28 mouse cellular contexts compared by ENCODE assay signal in genomic region chr11:43032141-43032540, GRCm38 (mm10). TPM values are rescaled to one million over a fixed set of nuclear protein-coding genes. Genes with fewer than 3 reads are reported as not detected.
DNase-seq lines count a peak whose midpoint lies in the region; TF ChIP-seq lines count a peak whose summit lies in the region.
"Had no signal": no experiment of that assay in that cellular context is flagged by ENCODE, and none has a peak within 500 bp of the region (broad histone marks: within the 10 kb centered on the region; RNA-seq: fewer than 3 reads in every experiment).

No protein-coding gene starts in this region.

- dilution Hi-C loops in CH12.LX (cut with MboI; ENCODE audit: extremely low pct_ligation_motif_present, extremely low pct_unique_long_range_greater_than_20kb, low sequenced_read_pairs): no loop called here

- H3K27ac ChIP-seq in CH12.LX (ENCODE audit: insufficient read depth, low read depth): no peak overlapping the region
- H3K27ac ChIP-seq: embryonic facial prominence, embryonic 10.5 days; embryonic facial prominence, embryonic 12.5 days; forebrain, embryonic 13.5 days; forebrain, embryonic 15.5 days had no signal

- TF ChIP-seq RAD21 in CH12.LX (IDR thresholded peaks at IDR 0.05; ENCODE audit: low read depth, low read length): no peak

- H3K27me3 ChIP-seq in CH12.LX (replicated peaks): no peaks in the 10 kb centered on the region
- H3K27me3 ChIP-seq: embryonic facial prominence, embryonic 12.5 days; forebrain, embryonic 13.5 days; forebrain, embryonic 15.5 days had no signal

- peaks cover 2 to 5% of the 10 kb centered on the region in 2 experiments; a peak in 3 of 4 replicates for H3K4me1 ChIP-seq in CH12.LX (ENCODE audit: control insufficient read depth in 1 of 2, insufficient read depth in 2 of 2)
- H3K4me1 ChIP-seq: embryonic facial prominence, embryonic 10.5 days; embryonic facial prominence, embryonic 12.5 days; forebrain, embryonic 13.5 days; forebrain, embryonic 15.5 days had no signal

- no peaks in the 10 kb centered on the region for H3K79me2 ChIP-seq in CH12.LX (replicated peaks; ENCODE audit: control insufficient read depth, extremely low read depth, insufficient read depth, poor library complexity, severe bottlenecking)

- in situ Hi-C loops in CH12.LX (cut with MboI; ENCODE audit: low pct_ligation_motif_present, low pct_unique_long_range_greater_than_20kb, low sequenced_read_pairs): no loop called here

- DNase-seq in urinary bladder, postnatal 14 days (ENCODE audit: low spot score): peak; percentile 3
- no peak for DNase-seq in urinary bladder, postnatal 25 days (ENCODE audit: low spot score)
- DNase-seq in CH12.LX (ENCODE audit: extremely low read depth) (no peak), ZHBTc4 (ENCODE audit: low read depth, low spot score) (peak; percentile 11)
- DNase-seq in right cerebral cortex, postnatal 36 days (ENCODE audit: low spot score in 2 of 2): no peak
- no peak for DNase-seq in lung, postnatal 4 days
- DNase-seq in ovary, postnatal 10 days (ENCODE audit: low spot score): no peak
- DNase-seq: adrenal gland, adult 2 months; adrenal gland, postnatal 10 days; adrenal gland, postnatal 25 days; cerebellum, adult 11-12 months; cerebellum, adult 2 months; cerebellum, adult 9-10 months; cerebellum, postnatal 10 days; cerebellum, postnatal 25 days; forebrain, postnatal 0 days had no signal

- TF ChIP-seq EP300 in CH12.LX (IDR thresholded peaks at IDR 0.05; ENCODE audit: low read length): no peak

- no peaks in the 10 kb centered on the region for H3K9me3 ChIP-seq in CH12.LX (replicated peaks; ENCODE audit: low read length)
- H3K9me3 ChIP-seq: embryonic facial prominence, embryonic 10.5 days; embryonic facial prominence, embryonic 12.5 days; forebrain, embryonic 13.5 days; forebrain, embryonic 15.5 days had no signal

- TF ChIP-seq POLR2A in CH12.LX (IDR thresholded peaks at IDR 0.05; ENCODE audit: low read depth, low read length): no peak

- no peak for TF ChIP-seq CTCF in CH12.LX (conservative IDR thresholded peaks at IDR 0.05 in 1 of 2, IDR thresholded peaks at IDR 0.05 in 1 of 2; ENCODE audit: low read depth in 2 of 2, low read length in 2 of 2)

- H3K36me3 ChIP-seq in CH12.LX (replicated peaks in 1 of 2; ENCODE audit: control insufficient read depth in 1 of 2, insufficient read depth in 1 of 2, low read length in 1 of 2): no peaks in the 10 kb centered on the region
- H3K36me3 ChIP-seq: embryonic facial prominence, embryonic 10.5 days; embryonic facial prominence, embryonic 12.5 days; forebrain, embryonic 15.5 days had no signal

- no peak overlapping the region for H3K4me2 ChIP-seq in CH12.LX (ENCODE audit: insufficient read depth, low read depth, poor library complexity, severe bottlenecking)
- H3K4me2 ChIP-seq: embryonic facial prominence, embryonic 12.5 days; forebrain, embryonic 13.5 days; forebrain, embryonic 15.5 days had no signal

- no peak overlapping the region for H3K9ac ChIP-seq in CH12.LX (ENCODE audit: insufficient read depth, low read depth)
- H3K9ac ChIP-seq: embryonic facial prominence, embryonic 12.5 days; forebrain, embryonic 13.5 days; forebrain, embryonic 15.5 days; forebrain, postnatal 0 days had no signal

- H3K4me3 ChIP-seq in CH12.LX (replicated peaks in 1 of 3; ENCODE audit: low read depth in 2 of 3, low read length in 2 of 3, poor library complexity in 1 of 3): no peak overlapping the region
- H3K4me3 ChIP-seq: embryonic facial prominence, embryonic 10.5 days; embryonic facial prominence, embryonic 12.5 days; forebrain, embryonic 13.5 days; forebrain, embryonic 15.5 days had no signal

TF ChIP-seq in CH12.LX, 34 proteins besides CTCF, POLR2A, EP300 and RAD21:
- TF ChIP-seq BHLHE40 (IDR thresholded peaks at IDR 0.05; ENCODE audit: low read depth, low read length): peak; percentile 72
- no peak for TF ChIP-seq USF2 (conservative IDR thresholded peaks at IDR 0.05; ENCODE audit: low read depth, low read length)

RNA-seq across cellular contexts. Expression of gene Gm9972, which starts 3.4 kb away (rescaled TPM):
- total RNA-seq in CH12.LX (2012; rRNA removed): not detected in 2 replicates
- total RNA-seq in CH12.LX (2014; rRNA removed): not detected in 2 replicates
- polyA plus RNA-seq in CH12.LX (2012; ENCODE audit: insufficient read length, low read depth): not detected in 2 replicates
- total RNA-seq: adrenal gland, adult 2 months; adrenal gland, postnatal 10 days; adrenal gland, postnatal 25 days; adrenal gland, postnatal 4 days; ES-E14; forebrain, postnatal 0 days; MEL had no signal
- polyA plus RNA-seq: adrenal gland, adult 2 months; brain, embryonic 14.5 days; CD4-positive, CD25-positive, alpha-beta regulatory T cell, adult 4 months; cerebellum, adult 2 months; cortical plate, adult 2 months; embryonic facial prominence, embryonic 10.5 days; embryonic facial prominence, embryonic 14.5 days; forebrain, embryonic 11.5 days; forebrain, embryonic 15.5 days; forebrain, postnatal 0 days had no signal

Comparison
In these comparisons a context has a peak if more than half of its experiments do, and no peak if none do; other contexts are left out.
1. DNase-seq: peak in urinary bladder, postnatal 14 days (single experiment) and ZHBTc4 (single experiment); none in urinary bladder, postnatal 25 days (single experiment), CH12.LX (single experiment), right cerebral cortex, postnatal 36 days (0 of 2), lung, postnatal 4 days (0 of 2) and ovary, postnatal 10 days (single experiment).